ENCODE assay signal across 9 mouse cellular contexts in the genomic region with DNA sequence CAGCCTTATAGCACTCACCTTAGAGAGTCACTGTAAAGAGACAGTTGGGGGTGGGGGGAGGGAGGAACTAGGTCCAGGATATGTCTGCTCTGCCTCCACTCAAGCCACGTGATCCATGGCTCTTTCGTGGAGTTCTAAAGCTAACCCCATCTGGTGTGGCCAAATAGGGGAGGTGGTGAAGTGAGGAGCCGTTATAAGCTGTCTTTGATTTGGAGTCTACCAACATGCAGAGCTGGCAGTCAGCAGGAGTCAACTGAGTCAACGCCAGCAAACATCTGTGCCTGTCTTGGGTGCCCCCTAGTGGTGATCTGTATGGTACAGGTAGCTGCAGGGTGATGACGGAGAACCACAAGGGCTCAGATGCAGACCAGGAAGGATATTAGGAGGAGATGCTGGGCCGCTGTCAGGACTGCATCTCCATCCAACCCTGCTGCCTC. TPM values are rescaled to one million over a fixed set of nuclear protein-coding genes. Genes with fewer than 3 reads are reported as not detected.
DNase-seq lines count a peak whose midpoint lies in the region; ATAC-seq lines count a peak whose summit lies in the region.
"Had no signal": no experiment of that assay in that cellular context is flagged by ENCODE, and none has a peak within 500 bp of the region (broad histone marks: within the 10 kb centered on the region; RNA-seq: fewer than 3 reads in every experiment).

No protein-coding gene starts in this region.

- WGBS in forebrain, embryonic 13.5 days, result 15% methylated on average over 6 of the region's 6 CpGs
- 15% methylated on average over 6 of the region's 6 CpGs for WGBS in hindbrain, embryonic 10.5 days

- H3K27ac ChIP-seq in forebrain, embryonic 13.5 days, result no peak overlapping the region
- no peak overlapping the region for H3K27ac ChIP-seq in hindbrain, embryonic 10.5 days

- H3K4me2 ChIP-seq in forebrain, embryonic 13.5 days, result no peak overlapping the region

- no peak overlapping the region for H3K9ac ChIP-seq in forebrain, embryonic 13.5 days

- no peaks in the 10 kb centered on the region for H3K9me3 ChIP-seq in forebrain, embryonic 13.5 days (replicated peaks)
- H3K9me3 ChIP-seq in hindbrain, embryonic 10.5 days, result no peaks in the 10 kb centered on the region

- H3K4me1 ChIP-seq in forebrain, embryonic 13.5 days, result no peaks in the 10 kb centered on the region
- peaks cover 13% of the 10 kb centered on the region; the same call in 1 of the 2 replicates for H3K4me1 ChIP-seq in hindbrain, embryonic 10.5 days (replicated peaks)

- H3K27me3 ChIP-seq in forebrain, embryonic 13.5 days, result no peaks in the 10 kb centered on the region
- H3K27me3 ChIP-seq in hindbrain, embryonic 10.5 days (ENCODE audit: insufficient read depth, poor library complexity, severe bottlenecking), result no peaks in the 10 kb centered on the region

- peak; percentile 63; the same call in 1 of the 2 replicates for ATAC-seq in forebrain, embryonic 13.5 days

- H3K36me3 ChIP-seq in forebrain, embryonic 13.5 days (ENCODE audit: poor library complexity, severe bottlenecking), result no peaks in the 10 kb centered on the region
- H3K36me3 ChIP-seq in hindbrain, embryonic 10.5 days, result no peaks in the 10 kb centered on the region

- peak; percentile 58 for DNase-seq in MN1 (ENCODE audit: low spot score)
- peak; percentile 57 for DNase-seq in c-Kit-positive CD71-positive TER-119-negative erythroid progenitor cells, embryonic 14.5 days (ENCODE audit: low read depth)
- peak; percentile 74 for DNase-seq in hindbrain, embryonic 10.5 days (ENCODE audit: low spot score)
- DNase-seq in layer of hippocampus, postnatal 10 days (ENCODE audit: low spot score in 2 of 2), result peak; percentile 69 to 72
- DNase-seq in lung, postnatal 10 days, result peak; percentile 87
- DNase-seq in right cerebral cortex, adult 18-20 months, result peak; percentile 63
- DNase-seq in urinary bladder, postnatal 25 days (ENCODE audit: low spot score), result peak; percentile 75

- no peak overlapping the region for H3K4me3 ChIP-seq in forebrain, embryonic 13.5 days
- no peak overlapping the region for H3K4me3 ChIP-seq in hindbrain, embryonic 10.5 days
- H3K4me3 ChIP-seq: myocyte had no signal

RNA-seq across cellular contexts. Expression of gene Ttf2, which starts 29.5 kb away (rescaled TPM):
- 13.7 and 16.9 TPM in 2 replicates for polyA plus RNA-seq in forebrain, embryonic 13.5 days (2015; fragmentation: Nextera tagmentation; extraction: Ambion mirVana)
- polyA plus RNA-seq in hindbrain, embryonic 10.5 days (2016; fragmentation: Nextera tagmentation; extraction: Ambion mirVana), result 24.3 and 28.1 TPM in 2 replicates
- 1 to 10 TPM; 2.6 to 3.0 TPM for total RNA-seq in layer of hippocampus, postnatal 10 days (2021)

RNA-seq across cellular contexts. Expression of gene Cd101, which starts 30.4 kb away (rescaled TPM):
- 0.05 and 0.08 TPM in 2 replicates for polyA plus RNA-seq in forebrain, embryonic 13.5 days (2015; fragmentation: Nextera tagmentation; extraction: Ambion mirVana)
- polyA plus RNA-seq in hindbrain, embryonic 10.5 days (2016; fragmentation: Nextera tagmentation; extraction: Ambion mirVana), result 0.05 TPM in 1 of 2 replicates, not detected in the other
- under 1 TPM; 0.27 to 0.42 TPM for total RNA-seq in layer of hippocampus, postnatal 10 days (2021)
- polyA plus RNA-seq: myocyte had no signal
